9 mouse cellular contexts compared by ENCODE assay signal in the genomic region with DNA sequence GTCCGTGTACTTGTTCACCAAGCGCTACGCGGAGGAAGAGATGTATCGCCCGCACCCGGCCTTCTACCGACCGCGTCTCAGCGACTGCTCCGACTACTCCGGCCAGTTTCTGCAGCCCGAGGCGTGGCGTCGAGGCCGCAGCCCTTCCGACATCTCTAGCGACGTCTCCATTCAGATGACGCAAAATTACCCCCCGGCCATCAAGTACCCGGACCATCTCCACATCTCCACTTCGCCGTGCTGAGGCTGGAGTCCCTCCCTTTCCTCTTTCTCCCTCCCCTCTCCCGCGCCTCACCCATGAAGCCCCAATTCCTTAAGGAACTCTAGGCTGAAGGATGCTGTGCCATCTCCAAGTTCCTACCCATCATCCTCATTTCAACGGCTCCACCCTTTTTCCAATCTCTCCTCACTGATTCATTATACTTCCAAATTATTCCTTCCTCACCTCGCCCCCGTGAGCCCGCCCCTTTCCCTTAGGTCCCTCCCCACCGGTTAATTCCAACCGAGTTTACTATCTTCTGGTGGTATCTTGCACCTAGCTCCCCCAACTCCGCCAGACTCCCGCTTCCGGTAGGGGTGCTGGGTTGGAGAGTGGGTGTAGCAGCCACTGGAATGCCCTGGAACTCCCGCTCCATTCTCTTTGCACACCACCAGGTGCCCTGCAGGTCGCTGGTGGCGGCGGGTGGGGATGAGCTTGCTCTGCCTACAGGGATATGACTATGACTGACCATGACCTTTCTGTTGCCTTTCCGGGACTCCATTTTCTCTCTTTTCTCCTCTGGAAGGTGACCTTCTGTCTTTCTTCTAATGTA. TPM values are rescaled to one million over a fixed set of nuclear protein-coding genes. Genes with fewer than 3 reads are reported as not detected.
DNase-seq lines count a peak whose midpoint lies in the region; ATAC-seq and TF ChIP-seq lines count a peak whose summit lies in the region.
"Had no signal": no experiment of that assay in that cellular context is flagged by ENCODE, and none has a peak within 500 bp of the region (broad histone marks: within the 10 kb centered on the region; RNA-seq: fewer than 3 reads in every experiment).

No protein-coding gene starts in this region.

- 14% methylated on average over 42 of the region's 42 CpGs for WGBS in forebrain, embryonic 11.5 days
- WGBS in forebrain, embryonic 13.5 days: 19% methylated on average over 42 of the region's 42 CpGs
- 22% methylated on average over 42 of the region's 42 CpGs for WGBS in lung, embryonic 15.5 days
- WGBS in intestine, postnatal 0 days: 16% methylated on average over 42 of the region's 42 CpGs
- 23% methylated on average over 42 of the region's 42 CpGs for WGBS in stomach, embryonic 15.5 days

- no peaks in the 10 kb centered on the region for H3K36me3 ChIP-seq in forebrain, embryonic 11.5 days (ENCODE audit: control insufficient read depth, insufficient read depth, low read length)
- peaks cover 42% of the 10 kb centered on the region for H3K36me3 ChIP-seq in forebrain, embryonic 13.5 days (ENCODE audit: poor library complexity, severe bottlenecking)
- no peaks in the 10 kb centered on the region for H3K36me3 ChIP-seq in lung, embryonic 15.5 days
- no peaks in the 10 kb centered on the region for H3K36me3 ChIP-seq in intestine, postnatal 0 days (ENCODE audit: control insufficient read depth, insufficient read depth)
- no peaks in the 10 kb centered on the region for H3K36me3 ChIP-seq in stomach, embryonic 15.5 days

- H3K4me3 ChIP-seq in forebrain, embryonic 11.5 days (ENCODE audit: low read depth, low read length): no peak overlapping the region
- H3K4me3 ChIP-seq in forebrain, embryonic 13.5 days: no peak overlapping the region
- H3K4me3 ChIP-seq in lung, embryonic 15.5 days: 0 out of 2 replicates have a peak overlapping the region, but pooled peaks have one; percentile 4
- no peak overlapping the region for H3K4me3 ChIP-seq in intestine, postnatal 0 days (ENCODE audit: low read depth, low read length)
- no peak overlapping the region for H3K4me3 ChIP-seq in stomach, embryonic 15.5 days (replicated peaks)

- H3K27me3 ChIP-seq in forebrain, embryonic 11.5 days (ENCODE audit: control insufficient read depth, insufficient read depth, low read length): peaks cover 5% of the 10 kb centered on the region; the same call in 1 of the 2 replicates
- H3K27me3 ChIP-seq in forebrain, embryonic 13.5 days: no peaks in the 10 kb centered on the region
- H3K27me3 ChIP-seq in lung, embryonic 15.5 days: peaks cover 24% of the 10 kb centered on the region
- H3K27me3 ChIP-seq in intestine, postnatal 0 days (replicated peaks; ENCODE audit: control insufficient read depth, insufficient read depth, low read length): peaks cover 21% of the 10 kb centered on the region; the same call in 1 of the 2 replicates
- peaks cover 15% of the 10 kb centered on the region for H3K27me3 ChIP-seq in stomach, embryonic 15.5 days (replicated peaks)

- no peaks in the 10 kb centered on the region for H3K9me3 ChIP-seq in forebrain, embryonic 11.5 days (ENCODE audit: control insufficient read depth, low read length)
- H3K9me3 ChIP-seq in forebrain, embryonic 13.5 days (replicated peaks): no peaks in the 10 kb centered on the region
- H3K9me3 ChIP-seq in lung, embryonic 15.5 days: no peaks in the 10 kb centered on the region
- H3K9me3 ChIP-seq in intestine, postnatal 0 days (ENCODE audit: control insufficient read depth): no peaks in the 10 kb centered on the region
- no peaks in the 10 kb centered on the region for H3K9me3 ChIP-seq in stomach, embryonic 15.5 days

- no peak for TF ChIP-seq CTCF in intestine, postnatal 0 days (IDR thresholded peaks at IDR 0.05; ENCODE audit: low read depth)

- no peak overlapping the region for H3K27ac ChIP-seq in forebrain, embryonic 11.5 days (ENCODE audit: low read depth, low read length)
- H3K27ac ChIP-seq in forebrain, embryonic 13.5 days: no peak overlapping the region
- H3K27ac ChIP-seq in lung, embryonic 15.5 days: no peak overlapping the region
- H3K27ac ChIP-seq in intestine, postnatal 0 days (ENCODE audit: low read depth, low read length): no peak overlapping the region
- no peak overlapping the region for H3K27ac ChIP-seq in stomach, embryonic 15.5 days

- no peak for ATAC-seq in forebrain, embryonic 11.5 days (replicated peaks; ENCODE audit: low FRiP score)
- no peak for ATAC-seq in forebrain, embryonic 13.5 days
- peak; percentile 33; the same call in 1 of the 2 replicates for ATAC-seq in lung, embryonic 15.5 days (ENCODE audit: borderline replicate concordance, extremely low read depth, low FRiP score, low TSS enrichment)
- ATAC-seq in intestine, postnatal 0 days: no peak
- ATAC-seq in stomach, embryonic 15.5 days (ENCODE audit: insufficient read depth, low FRiP score, low read depth): peak; percentile 39; the same call in 1 of the 2 replicates

- no peak overlapping the region for H3K9ac ChIP-seq in forebrain, embryonic 11.5 days (ENCODE audit: low read length)
- H3K9ac ChIP-seq in forebrain, embryonic 13.5 days: no peak overlapping the region
- no peak overlapping the region for H3K9ac ChIP-seq in lung, embryonic 15.5 days
- H3K9ac ChIP-seq in intestine, postnatal 0 days (ENCODE audit: low read depth, low read length): no peak overlapping the region
- no peak overlapping the region for H3K9ac ChIP-seq in stomach, embryonic 15.5 days

- peaks cover 3% of the 10 kb centered on the region; the same call in 1 of the 2 replicates for H3K4me1 ChIP-seq in forebrain, embryonic 11.5 days (replicated peaks; ENCODE audit: control insufficient read depth, insufficient read depth, low read length)
- H3K4me1 ChIP-seq in forebrain, embryonic 13.5 days: peaks cover 6% of the 10 kb centered on the region
- H3K4me1 ChIP-seq in lung, embryonic 15.5 days: 0 out of 2 replicates have a peak, but pooled peaks cover 10% of the 10 kb centered on the region
- H3K4me1 ChIP-seq in intestine, postnatal 0 days (replicated peaks; ENCODE audit: control insufficient read depth, insufficient read depth, low read length): 0 out of 2 replicates have a peak, but pooled peaks cover 3% of the 10 kb centered on the region
- peaks cover 12% of the 10 kb centered on the region for H3K4me1 ChIP-seq in stomach, embryonic 15.5 days

- H3K4me2 ChIP-seq in forebrain, embryonic 11.5 days (ENCODE audit: low read depth, low read length, severe bottlenecking): no peak overlapping the region
- H3K4me2 ChIP-seq in forebrain, embryonic 13.5 days: no peak overlapping the region
- peak overlapping the region; percentile 34 for H3K4me2 ChIP-seq in lung, embryonic 15.5 days
- H3K4me2 ChIP-seq in intestine, postnatal 0 days (replicated peaks; ENCODE audit: low read depth): peak overlapping the region; percentile 21
- H3K4me2 ChIP-seq in stomach, embryonic 15.5 days: peak overlapping the region; percentile 35

- DNase-seq in forebrain, embryonic 11.5 days (ENCODE audit: low spot score): peak; percentile 55
- DNase-seq in lung, postnatal 36 days: no peak
- no peak for DNase-seq in urinary bladder, postnatal 25 days (ENCODE audit: low spot score)
- no peak for DNase-seq in Muller cell, postnatal 12 days (ENCODE audit: inconsistent ontology term)

RNA-seq across cellular contexts. Expression of a gene that starts 23.6 kb away (rescaled TPM):
- polyA plus RNA-seq in forebrain, embryonic 11.5 days (2014; fragmentation: Nextera tagmentation; extraction: Ambion mirVana): 7.9 and 9.3 TPM in 2 replicates
- polyA plus RNA-seq in forebrain, embryonic 13.5 days (2015; fragmentation: Nextera tagmentation; extraction: Ambion mirVana): 10.0 and 12.6 TPM in 2 replicates
- 2.2 and 2.4 TPM in 2 replicates for polyA plus RNA-seq in lung, embryonic 15.5 days (2015; fragmentation: Nextera tagmentation; extraction: Ambion mirVana)
- polyA plus RNA-seq in intestine, postnatal 0 days (2015; fragmentation: Nextera tagmentation; extraction: Ambion mirVana): 0.27 and 0.85 TPM in 2 replicates
- 1.5 and 1.9 TPM in 2 replicates for polyA plus RNA-seq in stomach, embryonic 15.5 days (2015; fragmentation: Nextera tagmentation; extraction: Ambion mirVana)

RNA-seq across cellular contexts. Expression of a gene that starts 34.2 kb away (rescaled TPM):
- 4.9 and 5.6 TPM in 2 replicates for polyA plus RNA-seq in forebrain, embryonic 11.5 days (2014; fragmentation: Nextera tagmentation; extraction: Ambion mirVana)
- 4.6 TPM in 2 replicates for polyA plus RNA-seq in forebrain, embryonic 13.5 days (2015; fragmentation: Nextera tagmentation; extraction: Ambion mirVana)
- polyA plus RNA-seq in lung, embryonic 15.5 days (2015; fragmentation: Nextera tagmentation; extraction: Ambion mirVana): 0.48 and 0.49 TPM in 2 replicates
- 0.63 and 0.86 TPM in 2 replicates for polyA plus RNA-seq in intestine, postnatal 0 days (2015; fragmentation: Nextera tagmentation; extraction: Ambion mirVana)
- 2.5 and 2.6 TPM in 2 replicates for polyA plus RNA-seq in stomach, embryonic 15.5 days (2015; fragmentation: Nextera tagmentation; extraction: Ambion mirVana)

RNA-seq across cellular contexts. Expression of a gene that starts 57.1 kb away (rescaled TPM):
- 0.40 and 0.44 TPM in 2 replicates for polyA plus RNA-seq in forebrain, embryonic 11.5 days (2014; fragmentation: Nextera tagmentation; extraction: Ambion mirVana)
- polyA plus RNA-seq in forebrain, embryonic 13.5 days (2015; fragmentation: Nextera tagmentation; extraction: Ambion mirVana): not detected in 2 replicates
- polyA plus RNA-seq in lung, embryonic 15.5 days (2015; fragmentation: Nextera tagmentation; extraction: Ambion mirVana): 0.30 TPM in 1 of 2 replicates, not detected in the other
- polyA plus RNA-seq in intestine, postnatal 0 days (2015; fragmentation: Nextera tagmentation; extraction: Ambion mirVana): 0.22 and 0.33 TPM in 2 replicates
- 0.36 and 0.43 TPM in 2 replicates for polyA plus RNA-seq in stomach, embryonic 15.5 days (2015; fragmentation: Nextera tagmentation; extraction: Ambion mirVana)
- polyA plus RNA-seq: gonadal fat pad, adult 2 months had no signal

Comparison
In these comparisons a context has a peak if more than half of its experiments do, and no peak if none do; other contexts are left out.
1. ATAC-seq: peak in lung, embryonic 15.5 days (single experiment) and stomach, embryonic 15.5 days (single experiment); none in forebrain, embryonic 11.5 days (single experiment), forebrain, embryonic 13.5 days (single experiment) and intestine, postnatal 0 days (single experiment).
2. H3K4me2 ChIP-seq: peak in lung, embryonic 15.5 days (single experiment), intestine, postnatal 0 days (single experiment) and stomach, embryonic 15.5 days (single experiment); none in forebrain, embryonic 11.5 days (single experiment) and forebrain, embryonic 13.5 days (single experiment).